Mouse (Mus musculus): ENCODE data around the gene Rps3a1. TPM values are rescaled to one million over a fixed set of nuclear protein-coding genes. Genes with fewer than 3 reads are reported as not detected.
A peak's percentile ranks its signal among the peaks of the same experiment; 100 is the strongest.

Rps3a1 gene
- total and polyA plus RNA-seq, 2 experiments: 94.6 to 646 TPM

- H3K4me3 ChIP-seq (ENCODE audit: insufficient read depth, low read depth, low read length): peak overlapping the region; percentile 92
- no peaks in the 10 kb centered on the region for H3K27me3 ChIP-seq (ENCODE audit: control insufficient read depth, insufficient read depth, low read length)
- no peak overlapping the region for H3K27ac ChIP-seq (replicated peaks; ENCODE audit: insufficient read depth, low read depth, low read length)
- H3K79me2 ChIP-seq (ENCODE audit: control insufficient read depth, insufficient read depth, low read length): peaks cover 10% of the 10 kb centered on the region; the same call in 1 of the 2 replicates
- peaks cover 36% of the 10 kb centered on the region for H3K36me3 ChIP-seq (ENCODE audit: control insufficient read depth, insufficient read depth, low read length)
- no peak for DNase-seq (ENCODE audit: extremely low read depth, low read depth, low spot score)
- peak overlapping the region; percentile 95 for H3K9ac ChIP-seq (ENCODE audit: low read depth, low read length)
- WGBS: 7% methylated on average over 7 of the region's 7 CpGs
- peaks cover 3% of the 10 kb centered on the region; the same call in 1 of the 2 replicates for H3K4me1 ChIP-seq (ENCODE audit: control insufficient read depth, insufficient read depth, low read length)
- TF ChIP-seq CTCF (IDR thresholded peaks at IDR 0.05; ENCODE audit: low read depth, low read length) (no peak), POLR2A (IDR thresholded peaks at IDR 0.05; ENCODE audit: extremely low read depth, insufficient read depth, low read length) (no peak)
Observed at GRCm38 (mm10) chr3:86141366-86141765, 1.1 kb downstream of the Rps3a1 start.

- Histone ChIP-seq H3K27me3 (ENCODE audit: control insufficient read depth, insufficient read depth, low read length) (no peaks in the 10 kb centered on the region), H3K4me3 (ENCODE audit: insufficient read depth, low read depth, low read length) (no peak overlapping the region), H3K9ac (ENCODE audit: low read depth, low read length) (no peak overlapping the region), H3K36me3 (ENCODE audit: control insufficient read depth, insufficient read depth, low read length) (peaks cover 40% of the 10 kb centered on the region), H3K79me2 (ENCODE audit: control insufficient read depth, insufficient read depth, low read length) (peaks cover 10% of the 10 kb centered on the region; the same call in 1 of the 2 replicates), H3K27ac (replicated peaks; ENCODE audit: insufficient read depth, low read depth, low read length) (no peak overlapping the region), H3K4me1 (ENCODE audit: control insufficient read depth, insufficient read depth, low read length) (peaks cover 11% of the 10 kb centered on the region; the same call in 1 of the 2 replicates)
- TF ChIP-seq POLR2A (IDR thresholded peaks at IDR 0.05; ENCODE audit: extremely low read depth, insufficient read depth, low read length): no peak
- TF ChIP-seq CTCF (IDR thresholded peaks at IDR 0.05; ENCODE audit: low read depth, low read length): no peak
- WGBS: 90% methylated on average over 4 of the region's 4 CpGs
- no peak for DNase-seq (ENCODE audit: extremely low read depth, low read depth, low spot score)
Observed at GRCm38 (mm10) chr3:86139660-86140059, 2.8 kb downstream of the Rps3a1 start.

DNA sequence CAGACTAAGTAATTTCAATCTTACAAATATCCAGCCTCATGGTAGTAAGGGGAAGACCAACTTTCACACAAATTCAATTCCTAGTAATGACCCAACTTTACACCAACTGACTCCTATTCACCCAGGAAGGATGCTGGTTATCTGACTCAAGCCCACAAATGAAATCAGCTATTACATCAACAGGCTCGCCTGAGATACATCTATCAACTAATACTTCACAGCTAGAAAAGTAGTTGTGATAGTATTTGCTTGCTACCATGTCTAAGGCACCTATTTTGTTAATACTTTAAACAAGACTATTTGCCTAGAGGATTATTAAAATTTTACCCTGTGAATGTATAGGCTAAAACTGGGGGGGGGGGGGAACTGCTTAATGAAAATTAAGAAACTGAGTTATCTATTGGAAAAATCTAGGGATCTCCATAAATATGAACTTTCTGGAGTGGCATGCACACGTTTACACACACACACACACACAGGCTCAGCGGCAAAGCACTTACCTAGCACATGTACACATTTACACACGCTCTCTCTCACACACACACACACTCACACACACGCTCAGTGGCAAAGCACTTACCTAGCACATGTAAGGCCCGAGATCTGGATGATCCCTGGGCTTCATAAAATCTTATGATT is 5.4 kb downstream of the Rps3a1 start:
- 94% methylated on average over 6 of the region's 6 CpGs for WGBS
- H3K36me3 ChIP-seq (ENCODE audit: control insufficient read depth, insufficient read depth, low read length): peaks cover 43% of the 10 kb centered on the region
- peaks cover 12% of the 10 kb centered on the region; the same call in 1 of the 2 replicates for H3K4me1 ChIP-seq (ENCODE audit: control insufficient read depth, insufficient read depth, low read length)
- H3K4me3 ChIP-seq (ENCODE audit: insufficient read depth, low read depth, low read length): no peak overlapping the region
- DNase-seq (ENCODE audit: extremely low read depth, low read depth, low spot score): no peak
- no peak overlapping the region for H3K27ac ChIP-seq (replicated peaks; ENCODE audit: insufficient read depth, low read depth, low read length)
- H3K9ac ChIP-seq (ENCODE audit: low read depth, low read length): no peak overlapping the region
- peaks cover 7% of the 10 kb centered on the region; the same call in 1 of the 2 replicates for H3K79me2 ChIP-seq (ENCODE audit: control insufficient read depth, insufficient read depth, low read length)
- TF ChIP-seq POLR2A (IDR thresholded peaks at IDR 0.05; ENCODE audit: extremely low read depth, insufficient read depth, low read length) (no peak), CTCF (IDR thresholded peaks at IDR 0.05; ENCODE audit: low read depth, low read length) (no peak)
- no peaks in the 10 kb centered on the region for H3K27me3 ChIP-seq (ENCODE audit: control insufficient read depth, insufficient read depth, low read length)

GRCm38 (mm10) chr3:86135886-86136563 is 6.5 kb downstream of the Rps3a1 start:
- peaks cover 11% of the 10 kb centered on the region; the same call in 1 of the 2 replicates for H3K4me1 ChIP-seq (ENCODE audit: control insufficient read depth, insufficient read depth, low read length)
- peaks cover 45% of the 10 kb centered on the region for H3K36me3 ChIP-seq (ENCODE audit: control insufficient read depth, insufficient read depth, low read length)
- no peak overlapping the region for H3K27ac ChIP-seq (replicated peaks; ENCODE audit: insufficient read depth, low read depth, low read length)
- 88% methylated on average over 6 of the region's 6 CpGs for WGBS
- H3K79me2 ChIP-seq (ENCODE audit: control insufficient read depth, insufficient read depth, low read length): no peaks in the 10 kb centered on the region; the same call in 1 of the 2 replicates
- no peak for DNase-seq (ENCODE audit: extremely low read depth, low read depth, low spot score)
- H3K27me3 ChIP-seq (ENCODE audit: control insufficient read depth, insufficient read depth, low read length): no peaks in the 10 kb centered on the region
- H3K9ac ChIP-seq (ENCODE audit: low read depth, low read length): no peak overlapping the region
- TF ChIP-seq CTCF (IDR thresholded peaks at IDR 0.05; ENCODE audit: low read depth, low read length): no peak
- TF ChIP-seq POLR2A (IDR thresholded peaks at IDR 0.05; ENCODE audit: extremely low read depth, insufficient read depth, low read length): no peak
- no peak overlapping the region for H3K4me3 ChIP-seq (ENCODE audit: insufficient read depth, low read depth, low read length)

- 45% methylated on average over 6 of the region's 6 CpGs for WGBS
Observed at GRCm38 (mm10) chr3:86134939-86135638, 7.4 kb downstream of the Rps3a1 start.

More at GRCm38 (mm10) chr3:86134939-86135638, 7.4 kb downstream of the Rps3a1 start:
- H3K9ac ChIP-seq (ENCODE audit: low read depth, low read length): no peak overlapping the region
- no peaks in the 10 kb centered on the region for H3K27me3 ChIP-seq (ENCODE audit: control insufficient read depth, insufficient read depth, low read length)
- H3K36me3 ChIP-seq (ENCODE audit: control insufficient read depth, insufficient read depth, low read length): peaks cover 39% of the 10 kb centered on the region
- no peak for TF ChIP-seq POLR2A (IDR thresholded peaks at IDR 0.05; ENCODE audit: extremely low read depth, insufficient read depth, low read length)
- TF ChIP-seq CTCF (IDR thresholded peaks at IDR 0.05; ENCODE audit: low read depth, low read length): no peak
- H3K27ac ChIP-seq (replicated peaks; ENCODE audit: insufficient read depth, low read depth, low read length): peak overlapping the region; percentile 32; the same call in 1 of the 2 replicates
- no peak overlapping the region for H3K4me3 ChIP-seq (ENCODE audit: insufficient read depth, low read depth, low read length)
- H3K79me2 ChIP-seq (ENCODE audit: control insufficient read depth, insufficient read depth, low read length): no peaks in the 10 kb centered on the region
- peak; percentile 74 for DNase-seq (ENCODE audit: extremely low read depth, low read depth, low spot score)
- peaks cover 9% of the 10 kb centered on the region; the same call in 1 of the 2 replicates for H3K4me1 ChIP-seq (ENCODE audit: control insufficient read depth, insufficient read depth, low read length)

Data from liver, adult 2 months (tissue).